Mouse (Mus musculus): ENCODE measurements around the gene Mfsd4b5.

DNA sequence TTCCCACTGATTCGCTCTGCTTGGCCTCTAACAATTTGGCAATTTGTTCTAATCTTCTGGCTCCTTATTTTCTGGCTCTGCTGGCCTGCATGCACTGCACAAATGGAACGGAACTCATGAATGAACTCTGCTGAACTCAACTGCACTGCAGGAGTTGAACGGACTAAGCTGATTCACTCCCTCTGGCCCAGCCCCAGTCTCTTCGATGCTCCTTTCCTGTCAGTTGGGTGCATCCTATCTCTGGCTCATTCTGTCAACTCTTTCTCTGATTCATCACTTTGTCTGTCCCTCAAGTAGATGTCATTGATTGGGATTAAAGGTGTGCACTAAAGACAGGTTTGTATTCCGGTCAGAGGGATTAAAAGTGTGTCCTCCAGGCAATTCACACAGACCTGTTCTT lies 40.1 kb upstream of the Mfsd4b5 start:
- no peak for TF ChIP-seq CTCF (IDR thresholded peaks at IDR 0.05; ENCODE audit: borderline replicate concordance, insufficient read depth, low read depth, low read length)
- no peak for TF ChIP-seq POLR2A (IDR thresholded peaks at IDR 0.05; ENCODE audit: borderline replicate concordance, insufficient read depth, low read length)
